12 mouse cellular contexts compared by ENCODE assay signal in genomic region chr5:144261309-144261708, GRCm38 (mm10).
"Had no signal": no experiment of that assay in that cellular context is flagged by ENCODE, and none has a peak within 500 bp of the region (broad histone marks: within the 10 kb centered on the region; RNA-seq: fewer than 3 reads in every experiment).

No protein-coding gene starts in this region.

- H3K4me3 ChIP-seq: limb, embryonic 13.5 days; liver, embryonic 13.5 days; midbrain, embryonic 10.5 days; neural tube, embryonic 12.5 days had no signal

- DNase-seq: left cerebral cortex, postnatal 4 days; liver, embryonic 13.5 days; lung, adult 18-20 months; lung, postnatal 4 days; midbrain, embryonic 14.5 days; thymus, adult 18-20 months; thymus, postnatal 14 days had no signal

- H3K4me2 ChIP-seq: limb, embryonic 13.5 days; liver, embryonic 13.5 days; neural tube, embryonic 12.5 days had no signal

- H3K9ac ChIP-seq: limb, embryonic 13.5 days; liver, embryonic 13.5 days; neural tube, embryonic 12.5 days had no signal

- H3K27ac ChIP-seq: kidney, postnatal 0 days; limb, embryonic 13.5 days; liver, embryonic 13.5 days; midbrain, embryonic 10.5 days; neural tube, embryonic 12.5 days had no signal

- H3K9me3 ChIP-seq: limb, embryonic 13.5 days; liver, embryonic 13.5 days; midbrain, embryonic 10.5 days; neural tube, embryonic 12.5 days had no signal

- ATAC-seq: lung, postnatal 0 days had no signal

- H3K27me3 ChIP-seq: limb, embryonic 13.5 days; liver, embryonic 13.5 days; neural tube, embryonic 12.5 days had no signal
